In genomic region chr6:119848034-119848695, GRCm38 (mm10) we compare ENCODE assay signal across 8 mouse cellular contexts. TPM values are rescaled to one million over a fixed set of nuclear protein-coding genes. Genes with fewer than 3 reads are reported as not detected.
DNase-seq lines count a peak whose midpoint lies in the region; ATAC-seq and TF ChIP-seq lines count a peak whose summit lies in the region.

Gene Erc1 (minus strand): TSS chr6:119848167.

- no peak for TF ChIP-seq CTCF in Patski (IDR thresholded peaks at IDR 0.05)

- peak within 1 kb of the TSS; percentile 99 for H3K27ac ChIP-seq in hindbrain, embryonic 13.5 days

- H3K9ac ChIP-seq in hindbrain, embryonic 13.5 days: peak within 1 kb of the TSS; percentile 93

- H3K36me3 ChIP-seq in hindbrain, embryonic 13.5 days: no peaks in the 10 kb centered on the region

- peaks cover 29% of the 10 kb centered on the region for H3K4me1 ChIP-seq in hindbrain, embryonic 13.5 days (replicated peaks)

- no peaks in the 10 kb centered on the region for H3K27me3 ChIP-seq in Patski
- no peaks in the 10 kb centered on the region for H3K27me3 ChIP-seq in hindbrain, embryonic 13.5 days

- H3K4me2 ChIP-seq in hindbrain, embryonic 13.5 days: peak within 1 kb of the TSS; percentile 68

- in situ Hi-C loops in Patski (cut with MboI; ENCODE audit: low pct_unique_long_range_greater_than_20kb): no loop called here

- H3K9me3 ChIP-seq in hindbrain, embryonic 13.5 days: no peaks in the 10 kb centered on the region

- CTCF ChIA-PET in Patski (lab: Charles Lee): interaction anchor here (1.0 kb wide), 1 partner anchor 24 kb away, joined by 3 read pairs; no protein-coding TSS in a partner anchor

- POLR2A ChIA-PET in Patski (lab: Charles Lee): interaction anchor here (0.6 to 1.2 kb wide), 3 partner anchors 16 to 77 kb away, joined by 3 to 6 read pairs (median 3); partner anchors contain the start of gene Rad52

- H3K4me3 ChIP-seq in hindbrain, embryonic 13.5 days: peak within 1 kb of the TSS; percentile 90

- peak; percentile 88 for ATAC-seq in Patski
- ATAC-seq in hindbrain, embryonic 13.5 days (ENCODE audit: low FRiP score): peak; percentile 95

- peak; percentile 54 for DNase-seq in Patski (ENCODE audit: low read depth, low spot score)
- peak; percentile 99 to 100 for DNase-seq in cerebellum, postnatal 14 days
- peak; percentile 84 to 88 for DNase-seq in frontal cortex, postnatal 14 days (ENCODE audit: low spot score in 2 of 2)
- DNase-seq in layer of hippocampus, postnatal 25 days (ENCODE audit: extremely low spot score in 1 of 2, low spot score in 1 of 2): peak; percentile 92 to 93
- peak; percentile 94 for DNase-seq in lung, postnatal 25 days (ENCODE audit: low spot score)
- peak; percentile 94 for DNase-seq in retina, embryonic 14.5 days (ENCODE audit: low spot score)
- DNase-seq in thymus, postnatal 4 days: peak; percentile 97

- WGBS in hindbrain, embryonic 13.5 days: under 1% methylated on average over 65 of the region's 73 CpGs

RNA-seq across cellular contexts. Expression of gene Erc1, which starts in this region (rescaled TPM):
- 23.3 TPM for polyA plus RNA-seq in Patski (2021)
- 44.3 and 44.9 TPM in 2 replicates for polyA plus RNA-seq in hindbrain, embryonic 13.5 days (2015; fragmentation: Nextera tagmentation; extraction: Ambion mirVana)
- total RNA-seq in layer of hippocampus, postnatal 25 days (2021): 10 to 100 TPM; 56.8 to 64.6 TPM

Comparison
In these comparisons a context has a peak if more than half of its experiments do, and no peak if none do; other contexts are left out.
1. Peak in every context shown above with its lines: DNase-seq, ATAC-seq, H3K4me3 ChIP-seq and H3K27ac ChIP-seq.